Mouse (Mus musculus) frontal cortex, postnatal 36 days (tissue): ENCODE results near the gene Ccdc78.

Source experiments
- DNase-seq, 2 experiments: peaks; one replicate each; pipeline ENCODE4 v3.0.0; 2022; ENCODE audit warnings: low spot score in 2 of 2

The Ccdc78 gene

GRCm38 (mm10) chr17:25833961-25834594 lies 47.7 kb downstream of the Ccdc78 start:
- DNase-seq, result no peak

DNA sequence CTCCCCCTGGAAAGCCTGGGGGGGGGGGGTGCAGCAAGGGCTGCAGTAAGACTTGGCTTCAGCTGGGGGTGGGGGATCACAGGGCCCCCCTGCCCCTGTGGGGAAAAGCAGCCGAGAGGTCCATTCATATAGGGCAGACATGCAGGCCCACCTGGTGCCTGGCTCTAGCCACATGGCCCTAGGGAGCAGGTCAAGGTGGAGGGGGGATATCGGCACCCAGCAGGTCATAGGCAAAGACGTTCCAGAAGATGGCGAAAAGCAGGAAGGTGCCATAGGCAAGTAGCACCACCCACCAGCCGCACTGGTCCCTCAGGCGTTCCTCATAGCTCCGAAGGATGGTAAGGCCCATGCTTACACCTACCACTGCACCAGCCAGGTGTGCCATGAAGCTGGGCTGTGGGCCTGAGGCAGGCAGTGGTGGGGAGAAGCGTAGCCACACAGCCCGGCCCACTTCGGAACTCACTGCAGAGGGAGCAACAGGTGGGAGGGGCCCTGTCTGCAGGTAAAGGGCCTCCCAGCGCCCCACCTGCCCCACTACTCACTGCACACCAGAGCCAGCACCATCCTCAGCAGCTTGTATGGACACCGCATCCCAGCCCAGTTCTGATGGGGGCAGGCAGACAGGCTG lies 48.3 kb downstream of the Ccdc78 start:
- DNase-seq, result no peak

- no peak for DNase-seq
These were observed 48.9 kb downstream of the Ccdc78 start for GRCm38 (mm10) chr17:25835301-25835700.

DNA sequence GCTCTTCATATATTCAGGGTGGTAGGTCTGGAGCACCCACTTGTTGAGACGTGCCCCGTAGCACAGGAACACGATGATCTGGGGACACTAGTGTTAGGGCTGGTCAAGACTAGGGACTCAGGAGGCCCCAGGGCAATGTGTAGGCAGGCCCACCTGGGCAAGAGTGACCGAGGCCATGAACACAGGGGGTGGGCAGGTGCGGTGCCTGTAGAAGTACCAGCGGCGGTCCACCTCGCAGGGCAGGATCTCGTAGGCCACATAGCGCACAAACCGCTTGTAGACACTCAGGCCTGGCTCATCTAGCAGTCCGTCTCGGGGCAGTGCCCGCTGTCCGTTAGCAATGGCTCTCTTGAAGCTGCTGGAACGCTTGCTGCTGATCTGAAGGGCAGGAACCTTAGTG lies 49.4 kb downstream of the Ccdc78 start:
- DNase-seq, result no peak

GRCm38 (mm10) chr17:25836397-25837075 lies 50.2 kb downstream of the Ccdc78 start:
- peak in 1 of 2 experiments; percentile 40 for DNase-seq

- peak; percentile 86 to 89 for DNase-seq
These were observed 50.7 kb downstream of the Ccdc78 start, which contains the start of gene Rhbdl1 for GRCm38 (mm10) chr17:25837076-25837410. Gene Rhbdl1, minus strand, starts transcription at chr17:25837295.

DNA sequence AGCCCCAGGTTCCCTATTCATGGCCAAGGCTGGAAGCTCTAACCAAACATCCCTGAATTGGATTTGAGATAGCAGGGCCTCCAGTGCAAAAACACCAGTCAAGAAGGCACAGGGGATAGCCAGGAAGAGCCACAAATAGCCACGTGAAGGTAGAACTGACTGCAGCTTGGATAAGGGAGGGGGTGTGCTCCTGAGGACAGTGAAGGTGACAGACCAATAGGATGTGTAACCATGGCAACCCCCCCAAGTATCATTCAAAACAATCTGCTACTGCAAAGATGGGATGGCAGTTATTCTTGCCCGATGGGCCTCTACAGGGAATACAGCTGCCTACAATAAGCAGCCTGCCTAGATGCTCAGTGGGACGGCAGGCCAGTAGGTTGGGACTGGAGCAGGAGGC lies 51.2 kb downstream of the Ccdc78 start:
- peak in 1 of 2 experiments; percentile 40 for DNase-seq

DNA sequence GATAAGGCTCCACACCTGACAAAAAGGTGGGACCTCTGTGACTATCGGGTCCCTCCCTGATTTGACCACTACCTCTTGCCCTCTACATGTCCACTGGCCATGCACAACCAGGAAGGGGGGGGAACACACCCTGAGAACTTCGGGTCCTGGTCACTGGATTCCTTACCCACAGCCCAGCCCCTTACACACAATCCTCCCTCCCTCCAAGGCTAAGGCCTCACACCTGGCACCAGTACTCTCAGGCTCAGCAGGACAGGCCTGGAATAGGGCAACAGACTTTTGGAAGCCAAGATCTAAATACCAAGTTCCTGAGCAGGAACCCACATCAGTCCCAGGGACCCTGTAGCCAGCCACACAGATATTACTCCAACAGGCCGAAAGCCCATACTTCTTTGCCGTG lies 52.5 kb downstream of the Ccdc78 start:
- DNase-seq, result no peak

GRCm38 (mm10) chr17:25839455-25840235 lies 53.3 kb downstream of the Ccdc78 start:
- no peak for DNase-seq
